Mouse (Mus musculus) ES-CJ7 (cell line): ENCODE results near the gene Grm5.
A peak's percentile ranks its signal among the peaks of the same experiment; 100 is the strongest.

Experiments used
- DNase-seq: peaks from one replicate; pipeline ENCODE4 v3.0.0; 2011; ENCODE audit warnings: low read depth, low spot score

The Grm5 gene

DNA sequence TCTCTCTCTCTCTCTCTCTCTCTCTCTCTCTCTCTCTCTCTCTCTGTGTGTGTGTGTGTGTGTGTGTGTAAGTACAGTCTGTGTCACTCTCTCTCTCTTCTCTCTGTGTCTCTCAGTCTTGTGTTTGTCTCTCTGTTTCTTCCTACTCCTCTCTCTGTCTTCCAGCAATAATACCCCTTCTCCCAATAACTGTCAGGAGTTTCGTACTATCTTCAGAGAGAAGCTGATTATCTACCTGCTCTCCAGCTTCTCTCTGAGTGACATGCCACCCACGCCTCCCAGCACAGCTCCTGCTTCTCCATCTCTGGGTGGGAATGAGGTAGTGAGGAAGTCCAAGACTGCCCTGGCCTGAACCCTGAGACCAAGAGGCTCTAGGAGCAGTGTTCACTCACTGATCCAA, at the start of gene Grm5:
TSS of gene Grm5 (plus strand) at position 301 of the 400 bp plus-strand sequence.
- DNase-seq, result no peak

GRCm38 (mm10) chr7:87539031-87539430, 44.9 kb upstream of the Grm5 start:
- DNase-seq, result no peak

DNA sequence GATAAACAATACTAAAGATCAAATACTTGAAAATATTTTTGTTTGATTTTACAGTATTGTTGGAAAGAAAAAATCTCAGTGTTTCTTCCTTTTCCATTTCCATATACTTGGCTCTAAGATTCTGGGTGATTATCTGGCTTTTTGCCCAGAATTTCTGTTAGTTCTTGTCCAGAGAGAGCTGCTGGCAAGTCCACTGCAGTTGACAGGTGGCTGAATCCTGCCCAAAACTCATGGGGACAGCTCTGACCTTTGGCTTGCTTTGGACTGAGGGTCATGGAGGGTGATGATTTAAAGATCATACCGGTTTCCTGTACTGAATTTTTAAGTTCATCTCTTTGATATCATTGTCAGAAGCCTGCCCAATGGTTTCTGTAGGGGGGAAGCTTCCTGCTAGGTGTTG, 18.7 kb upstream of the Grm5 start:
- DNase-seq, result no peak

DNA sequence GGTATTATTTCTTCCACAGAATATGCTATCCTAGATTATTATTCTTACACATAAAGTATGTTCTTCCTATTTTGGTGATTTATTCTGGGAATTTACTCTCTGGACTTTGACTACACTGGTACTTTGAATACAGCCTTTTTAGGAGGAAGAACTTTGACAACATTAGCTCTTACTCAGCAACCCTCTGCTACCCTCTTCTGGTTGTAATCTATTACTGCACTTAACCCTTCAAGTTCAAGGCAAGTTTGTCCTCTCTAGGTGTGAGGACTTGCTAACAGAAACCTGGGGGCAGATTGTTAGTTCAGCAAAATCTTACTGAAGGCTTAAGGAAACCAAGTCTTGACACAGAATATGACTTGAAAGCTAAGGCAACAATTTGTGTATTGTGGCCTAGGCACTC, 17.5 kb upstream of the Grm5 start:
- DNase-seq, result peak; percentile 68

DNA sequence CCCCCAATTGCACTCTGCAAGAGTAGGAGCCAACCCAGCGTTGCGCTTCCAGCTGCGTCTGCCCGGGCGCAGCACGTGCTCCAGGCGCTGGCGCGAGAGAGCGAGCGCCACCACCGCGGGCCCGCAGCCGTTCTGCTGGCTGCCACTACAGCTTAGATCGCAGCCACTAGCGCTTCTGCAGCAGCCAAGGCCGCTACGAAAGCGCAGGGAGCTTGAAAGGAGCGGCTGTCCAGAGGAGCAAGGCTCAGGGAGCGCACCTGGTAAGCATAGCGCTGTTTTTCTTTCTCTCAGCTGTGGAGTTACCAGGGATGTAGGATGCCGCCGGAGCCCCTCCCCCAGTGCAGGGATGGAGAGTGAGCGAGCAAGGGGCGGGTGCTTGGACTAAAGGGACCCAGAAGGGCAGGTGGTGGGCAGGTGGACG, 323 bp downstream of the Grm5 start:
- DNase-seq, result peak; percentile 33

DNA sequence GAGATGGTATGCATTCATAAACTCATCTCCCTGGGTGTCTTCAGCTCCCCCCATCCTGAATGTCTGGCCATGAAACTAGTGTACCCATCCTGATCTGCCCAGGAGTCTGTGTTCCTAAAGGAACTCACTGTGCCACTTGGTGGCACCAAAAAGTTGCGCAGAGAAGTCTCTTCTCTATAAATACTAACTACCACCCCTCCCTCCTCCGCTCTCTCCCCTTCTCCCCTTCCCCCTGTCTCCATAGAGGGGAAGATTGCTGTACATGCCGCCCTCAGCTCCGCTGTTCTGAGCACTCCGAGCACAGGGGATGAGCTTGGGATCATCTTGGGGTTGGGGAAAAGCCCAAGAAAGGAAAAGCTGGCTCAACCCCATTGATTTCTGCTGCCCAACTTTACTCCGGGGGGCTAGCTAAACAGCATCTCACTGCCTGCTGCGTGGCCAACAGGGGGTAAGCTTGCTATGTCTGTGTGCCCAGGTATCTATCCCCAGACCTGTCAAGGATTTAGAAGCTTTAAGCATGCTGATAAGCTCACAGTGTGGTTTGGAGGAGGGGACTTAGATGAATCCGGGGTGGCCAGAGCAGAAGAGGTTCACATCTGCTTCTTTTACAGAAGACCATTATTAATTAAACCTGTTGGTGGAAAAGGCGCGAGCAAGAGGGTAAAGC, 2.4 kb downstream of the Grm5 start:
- DNase-seq, result no peak

- DNase-seq, result peak; percentile 30
These were observed 4.0 kb downstream of the Grm5 start for GRCm38 (mm10) chr7:87587976-87588375.

DNA sequence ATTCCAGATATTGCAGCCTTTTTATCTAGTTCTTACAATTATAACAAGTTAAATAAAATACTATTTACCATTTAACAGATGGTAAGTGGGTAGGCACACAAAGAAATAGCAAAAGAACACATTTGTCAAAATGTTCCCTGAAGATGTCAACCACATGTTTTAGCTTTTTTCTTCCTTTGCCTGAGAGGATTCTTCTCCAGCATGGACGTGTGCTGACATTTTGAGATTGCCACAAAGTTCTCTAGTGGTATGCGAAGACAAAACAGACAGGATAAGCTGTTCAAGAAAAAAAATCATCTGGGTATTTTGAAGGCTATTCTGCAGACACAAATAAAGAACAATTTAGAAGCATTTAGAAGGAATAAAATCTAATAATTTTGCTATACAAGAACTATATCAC, 42.3 kb downstream of the Grm5 start:
- no peak for DNase-seq

DNA sequence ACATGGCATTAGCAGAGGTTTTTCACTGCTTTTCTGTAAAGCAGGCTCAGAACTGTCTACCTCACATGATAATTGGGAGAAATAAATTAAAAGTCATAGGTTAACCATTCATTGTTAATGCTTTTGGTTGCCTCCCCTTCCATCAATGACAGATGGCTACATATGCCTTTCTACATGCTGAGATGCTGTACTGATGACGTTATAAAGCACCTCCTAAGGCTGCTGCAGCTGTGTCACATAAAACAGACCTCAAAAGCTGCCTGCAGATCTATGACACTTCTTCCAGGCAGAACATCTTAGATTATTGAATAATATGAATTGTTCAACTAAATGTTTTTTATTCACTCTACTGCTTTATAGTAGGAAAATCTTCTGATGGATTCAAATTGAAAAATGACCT, 51.6 kb downstream of the Grm5 start:
- no peak for DNase-seq

- DNase-seq, result no peak
These were observed 66.6 kb downstream of the Grm5 start for GRCm38 (mm10) chr7:87650610-87651009.

GRCm38 (mm10) chr7:87661794-87662193, 77.8 kb downstream of the Grm5 start:
- no peak for DNase-seq

DNA sequence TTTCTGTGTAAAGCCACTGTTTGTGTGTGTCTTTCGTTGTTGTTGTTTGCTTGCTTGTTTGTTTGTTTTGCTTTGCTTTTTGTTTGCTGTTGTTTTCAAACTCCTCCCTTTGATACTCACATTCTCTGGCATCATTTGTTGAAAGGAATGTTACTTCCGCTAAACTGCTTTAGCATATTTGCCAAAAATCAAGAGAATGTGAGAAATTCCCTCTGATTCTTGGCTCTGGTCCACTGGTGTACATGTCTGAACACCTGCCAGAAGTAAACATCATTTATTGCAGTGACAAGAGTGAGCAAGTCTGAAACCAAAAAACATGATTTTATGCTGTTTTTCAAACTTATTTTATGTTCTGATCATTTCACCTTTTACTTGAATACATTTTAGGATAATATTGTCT, 80.1 kb downstream of the Grm5 start:
- no peak for DNase-seq

DNA sequence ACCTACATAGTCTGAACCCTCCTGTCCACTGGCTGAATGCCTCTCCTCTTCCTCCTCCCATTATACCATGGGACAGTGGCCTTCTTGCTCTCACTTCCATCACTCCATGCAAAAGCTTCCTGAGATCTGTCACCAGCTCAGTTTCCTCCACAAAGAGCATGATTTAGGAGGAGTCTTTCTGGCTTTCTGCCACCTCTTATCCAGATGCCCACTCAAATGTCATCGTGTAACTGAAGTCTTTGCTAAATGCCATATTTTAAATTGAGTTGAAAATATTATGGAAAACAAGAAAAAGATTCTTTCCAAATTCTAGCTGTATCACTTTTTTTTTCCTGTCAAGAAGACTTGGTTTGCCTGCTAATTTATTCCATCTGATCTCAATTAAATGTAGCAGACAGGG, 132.4 kb downstream of the Grm5 start:
- no peak for DNase-seq

GRCm38 (mm10) chr7:87718631-87719030, 134.7 kb downstream of the Grm5 start:
- no peak for DNase-seq

DNA sequence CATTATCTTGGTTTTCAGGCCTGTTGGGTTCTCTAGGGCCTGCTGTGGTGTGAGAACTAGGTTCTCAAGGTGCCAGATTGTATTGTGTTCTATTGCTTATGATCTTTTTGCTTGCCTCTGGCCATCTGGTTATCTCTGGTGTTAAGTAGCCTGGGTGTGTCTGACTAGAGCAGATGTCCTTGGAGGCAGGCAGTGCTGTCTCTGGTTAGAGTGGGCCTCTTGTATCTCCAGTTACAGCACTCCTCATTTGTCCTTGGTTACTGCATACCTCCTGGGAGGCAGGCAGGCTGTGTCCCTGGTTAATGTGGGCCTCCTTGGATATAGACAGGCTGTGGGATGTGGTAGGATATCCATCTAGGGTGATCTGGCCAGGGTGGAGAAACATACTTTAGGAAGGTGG, 150.5 kb downstream of the Grm5 start:
- DNase-seq, result peak; percentile 2

- DNase-seq, result no peak
These were observed 178.0 kb downstream of the Grm5 start for GRCm38 (mm10) chr7:87761945-87762344.

DNA sequence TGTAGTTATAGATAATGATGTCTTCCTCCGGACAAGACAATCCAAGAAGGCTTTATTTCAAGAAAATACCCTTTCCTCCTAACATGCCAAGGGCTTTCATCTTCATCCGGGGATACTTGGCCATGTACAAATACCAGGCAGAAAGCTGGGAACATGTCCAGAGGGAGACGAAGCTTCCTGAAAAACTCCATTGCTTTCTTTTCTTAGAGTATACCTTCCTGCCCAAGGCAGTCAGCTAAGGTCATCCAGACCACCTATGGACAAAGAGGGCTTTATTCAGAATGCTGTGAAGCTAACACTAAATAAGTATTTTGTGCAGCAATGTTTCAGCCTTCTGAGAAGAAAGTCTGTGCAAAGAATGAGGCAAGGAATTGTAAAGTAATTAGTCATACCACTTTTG, 178.4 kb downstream of the Grm5 start:
- DNase-seq, result no peak

- DNase-seq, result no peak
These were observed 203.6 kb downstream of the Grm5 start for GRCm38 (mm10) chr7:87787560-87787959.

DNA sequence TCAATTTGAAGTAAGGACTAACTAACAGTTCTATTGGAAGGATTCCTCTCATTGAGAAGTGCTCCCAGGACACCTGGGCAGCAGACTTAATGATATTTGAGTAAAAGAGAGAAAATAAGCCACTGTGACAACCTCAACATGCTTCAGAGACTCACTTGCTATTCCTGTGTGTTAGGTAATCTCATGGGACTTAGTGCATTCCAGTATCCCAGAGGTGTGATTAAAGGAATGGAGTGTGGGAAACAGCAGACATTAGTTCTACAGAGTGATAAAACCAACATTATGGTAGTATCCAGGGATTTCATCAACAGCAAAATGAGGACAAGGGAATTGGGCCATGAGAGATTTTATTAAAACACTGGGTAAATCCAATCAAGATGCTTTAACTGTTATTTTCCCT, 205.0 kb downstream of the Grm5 start:
- DNase-seq, result no peak

DNA sequence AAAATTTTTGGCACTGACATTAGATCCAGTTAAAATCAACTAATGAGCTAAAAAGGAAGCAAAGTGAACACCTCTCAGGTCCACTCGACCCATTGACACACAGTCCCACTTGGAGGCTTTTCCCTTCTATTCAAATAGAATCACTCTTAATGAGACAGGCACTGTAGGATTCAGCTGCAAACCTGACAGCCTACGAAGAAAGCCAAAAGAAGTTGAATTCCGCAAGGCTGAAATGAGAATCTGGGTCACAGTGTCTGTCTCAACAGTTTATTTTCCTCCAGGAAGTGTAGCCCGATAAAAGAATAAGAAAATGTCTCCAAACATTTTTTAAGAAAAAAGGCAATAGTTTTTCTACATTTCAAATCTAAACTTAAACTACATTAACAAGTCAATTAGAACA, 209.9 kb downstream of the Grm5 start:
- DNase-seq, result no peak

DNA sequence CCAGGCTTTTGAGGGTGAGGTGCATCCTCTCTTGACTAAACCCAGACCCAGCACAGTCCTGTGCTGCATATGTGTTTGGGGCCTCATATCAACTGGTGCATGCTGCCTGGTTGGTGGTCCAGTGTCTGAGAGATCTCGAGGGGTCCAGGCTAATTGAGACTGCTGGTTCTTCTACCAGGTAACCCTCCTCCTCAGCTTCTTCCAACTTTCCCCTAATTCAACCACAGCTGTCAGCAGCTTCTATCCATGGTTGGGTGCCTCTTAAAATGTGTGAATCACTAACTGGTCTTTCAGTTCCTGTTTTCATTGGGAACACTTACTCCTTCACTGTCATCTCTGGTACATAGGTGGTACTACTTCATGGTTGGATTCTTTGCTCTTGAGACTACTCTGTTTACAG, 240.9 kb downstream of the Grm5 start:
- no peak for DNase-seq

DNA sequence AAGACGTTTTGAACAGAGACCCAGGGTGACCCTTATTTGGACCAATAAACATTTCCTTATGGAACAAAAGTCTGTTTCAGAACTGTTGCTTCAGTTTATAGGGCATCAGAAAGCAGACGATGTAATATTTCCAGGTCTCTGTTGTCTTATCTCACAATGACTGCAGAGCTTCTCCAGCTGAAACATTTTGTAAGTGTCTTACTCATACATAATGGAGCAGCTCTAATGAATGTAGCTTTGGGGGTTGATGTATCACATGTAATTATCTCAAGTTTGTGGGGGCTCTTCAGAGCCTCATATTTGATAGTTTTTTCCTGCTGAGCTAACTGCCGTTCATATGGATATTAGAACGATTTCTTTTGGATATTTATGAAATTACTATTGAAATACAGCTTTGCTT, 250.7 kb downstream of the Grm5 start:
- no peak for DNase-seq

GRCm38 (mm10) chr7:87838579-87838978, 254.6 kb downstream of the Grm5 start:
- no peak for DNase-seq

GRCm38 (mm10) chr7:87843496-87843895, 259.5 kb downstream of the Grm5 start:
- DNase-seq, result no peak
